Mouse (Mus musculus): ENCODE results near the gene C1qtnf2. TPM values are rescaled to one million over a fixed set of nuclear protein-coding genes. Genes with fewer than 3 reads are reported as not detected.

C1qtnf2 gene
- polyA plus RNA-seq, 1 experiment = not detected

DNA sequence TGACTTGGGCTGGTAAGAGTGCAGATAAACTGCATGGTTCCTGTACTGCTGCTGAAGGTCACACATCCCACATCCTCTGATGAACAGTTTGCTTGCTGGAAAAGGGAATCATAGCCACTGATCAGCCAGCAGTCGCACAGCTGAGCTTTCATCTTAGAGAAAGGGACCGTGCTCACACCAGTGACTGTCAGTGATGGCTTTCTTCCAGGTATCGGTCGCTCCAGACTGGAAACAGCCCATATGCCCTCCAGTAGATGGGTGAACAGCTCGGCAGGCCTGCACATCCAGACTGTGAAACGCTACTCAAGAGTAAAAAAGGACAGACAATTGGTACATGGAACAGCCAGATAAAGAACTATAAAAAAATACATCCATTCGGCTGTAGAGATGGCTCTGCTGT, 31.1 kb downstream of the C1qtnf2 start:
- Histone ChIP-seq H3K4me3 (ENCODE audit: low read depth, low read length) (no peak overlapping the region), H3K27me3 (ENCODE audit: control insufficient read depth, insufficient read depth, low read length, poor library complexity, severe bottlenecking) (no peaks in the 10 kb centered on the region), H3K9me3 (replicated peaks; ENCODE audit: control insufficient read depth, insufficient read depth, low read length, poor library complexity, severe bottlenecking) (no peaks in the 10 kb centered on the region), H3K4me1 (ENCODE audit: control insufficient read depth, insufficient read depth, low read length) (no peaks in the 10 kb centered on the region), H3K27ac (ENCODE audit: insufficient read depth, low read length) (no peak overlapping the region), H3K9ac (ENCODE audit: low read depth, poor library complexity, severe bottlenecking) (no peak overlapping the region), H3K36me3 (ENCODE audit: control insufficient read depth, insufficient read depth, low read length, poor library complexity, severe bottlenecking) (no peaks in the 10 kb centered on the region)
- TF ChIP-seq CTCF (IDR thresholded peaks at IDR 0.05; ENCODE audit: low read depth, low read length) (no peak), EP300 (IDR thresholded peaks at IDR 0.05; ENCODE audit: insufficient read depth, low read depth, low read length) (no peak), POLR2A (IDR thresholded peaks at IDR 0.05; ENCODE audit: insufficient read depth, low read length) (no peak)

DNA sequence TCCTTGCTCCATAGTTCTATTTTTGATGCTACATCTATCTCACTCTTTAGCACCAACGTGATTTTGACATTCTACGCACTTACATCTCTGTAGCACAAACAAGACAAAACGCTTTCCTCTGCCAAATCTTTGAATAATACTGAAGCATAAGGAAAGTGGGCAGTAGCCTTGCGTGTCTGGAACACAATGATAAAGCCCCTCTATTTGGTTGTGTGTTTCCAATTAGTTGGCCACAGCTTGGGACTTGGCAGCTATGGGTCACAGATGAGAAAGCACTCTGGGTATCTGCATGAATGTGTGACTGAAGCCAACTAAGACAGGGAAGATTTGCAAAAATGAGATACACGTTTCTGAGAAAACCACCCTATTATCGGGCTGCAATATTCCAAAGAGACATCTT, 33.9 kb downstream of the C1qtnf2 start:
- Histone ChIP-seq H3K27ac (ENCODE audit: insufficient read depth, low read length) (no peak overlapping the region), H3K9me3 (replicated peaks; ENCODE audit: control insufficient read depth, insufficient read depth, low read length, poor library complexity, severe bottlenecking) (no peaks in the 10 kb centered on the region), H3K36me3 (ENCODE audit: control insufficient read depth, insufficient read depth, low read length, poor library complexity, severe bottlenecking) (no peaks in the 10 kb centered on the region), H3K4me3 (ENCODE audit: low read depth, low read length) (no peak overlapping the region), H3K27me3 (ENCODE audit: control insufficient read depth, insufficient read depth, low read length, poor library complexity, severe bottlenecking) (no peaks in the 10 kb centered on the region), H3K4me1 (ENCODE audit: control insufficient read depth, insufficient read depth, low read length) (peaks cover 4% of the 10 kb centered on the region), H3K9ac (ENCODE audit: low read depth, poor library complexity, severe bottlenecking) (no peak overlapping the region)
- TF ChIP-seq EP300 (IDR thresholded peaks at IDR 0.05; ENCODE audit: insufficient read depth, low read depth, low read length) (no peak), CTCF (IDR thresholded peaks at IDR 0.05; ENCODE audit: low read depth, low read length) (no peak), POLR2A (IDR thresholded peaks at IDR 0.05; ENCODE audit: insufficient read depth, low read length) (no peak)

DNA sequence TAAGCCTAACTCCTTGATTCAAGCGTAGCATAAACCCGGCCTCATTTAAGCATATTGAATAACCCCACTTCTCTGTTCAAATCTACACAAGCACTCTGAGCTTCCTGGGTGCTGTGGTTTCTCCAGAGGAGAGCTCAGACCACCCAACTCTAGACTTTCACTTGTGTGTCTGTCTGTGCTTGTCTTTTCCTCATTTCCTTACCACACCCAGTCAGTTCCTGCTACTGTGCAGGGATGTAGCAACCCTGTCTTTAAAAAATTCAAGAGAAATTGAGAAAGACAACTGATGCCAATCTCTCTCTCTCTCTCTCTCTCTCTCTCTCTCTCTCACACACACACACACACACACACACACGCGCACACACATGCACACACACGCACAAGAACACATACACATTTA, 35.8 kb downstream of the C1qtnf2 start:
- no peaks in the 10 kb centered on the region for H3K9me3 ChIP-seq (replicated peaks; ENCODE audit: control insufficient read depth, insufficient read depth, low read length, poor library complexity, severe bottlenecking)
- TF ChIP-seq POLR2A (IDR thresholded peaks at IDR 0.05; ENCODE audit: insufficient read depth, low read length) = no peak
- no peak for TF ChIP-seq EP300 (IDR thresholded peaks at IDR 0.05; ENCODE audit: insufficient read depth, low read depth, low read length)
- TF ChIP-seq CTCF (IDR thresholded peaks at IDR 0.05; ENCODE audit: low read depth, low read length) = no peak

DNA sequence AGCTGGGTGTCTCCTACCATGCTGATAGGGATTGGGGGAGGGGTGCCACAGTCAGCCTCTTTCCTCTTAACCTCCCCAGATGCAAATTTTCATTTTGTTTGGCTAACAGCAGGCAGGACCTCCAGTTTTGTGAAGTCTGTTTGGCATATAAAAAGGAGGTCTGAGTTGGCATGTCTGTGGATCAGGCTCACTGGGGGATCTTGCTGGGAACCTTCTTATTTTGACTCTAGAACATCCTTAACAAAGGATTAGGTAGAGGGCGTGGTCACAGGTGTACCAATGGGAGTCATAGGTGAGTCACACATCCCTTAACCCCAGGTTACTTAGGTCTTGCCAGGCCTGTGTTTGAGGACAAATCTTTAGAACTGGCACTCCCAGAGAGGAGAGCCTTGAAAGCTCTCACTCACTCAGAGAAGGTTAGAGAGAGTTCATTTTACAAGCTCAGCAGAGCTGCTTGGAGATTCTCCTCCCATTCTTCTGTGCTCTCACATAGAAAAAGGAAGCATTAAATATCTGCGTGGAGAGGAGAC, 38.6 kb downstream of the C1qtnf2 start:
- Histone ChIP-seq H3K9ac (ENCODE audit: low read depth, poor library complexity, severe bottlenecking) (no peak overlapping the region), H3K27me3 (ENCODE audit: control insufficient read depth, insufficient read depth, low read length, poor library complexity, severe bottlenecking) (no peaks in the 10 kb centered on the region), H3K9me3 (replicated peaks; ENCODE audit: control insufficient read depth, insufficient read depth, low read length, poor library complexity, severe bottlenecking) (no peaks in the 10 kb centered on the region), H3K4me1 (ENCODE audit: control insufficient read depth, insufficient read depth, low read length) (peaks cover 4% of the 10 kb centered on the region), H3K27ac (ENCODE audit: insufficient read depth, low read length) (no peak overlapping the region), H3K36me3 (ENCODE audit: control insufficient read depth, insufficient read depth, low read length, poor library complexity, severe bottlenecking) (no peaks in the 10 kb centered on the region), H3K4me3 (ENCODE audit: low read depth, low read length) (no peak overlapping the region)
- no peak for TF ChIP-seq EP300 (IDR thresholded peaks at IDR 0.05; ENCODE audit: insufficient read depth, low read depth, low read length)
- no peak for TF ChIP-seq POLR2A (IDR thresholded peaks at IDR 0.05; ENCODE audit: insufficient read depth, low read length)
- TF ChIP-seq CTCF (IDR thresholded peaks at IDR 0.05; ENCODE audit: low read depth, low read length) = no peak

More for the DNA sequence above, 35.8 kb downstream of the C1qtnf2 start:
- Histone ChIP-seq H3K4me3 (ENCODE audit: low read depth, low read length) (no peak overlapping the region), H3K4me1 (ENCODE audit: control insufficient read depth, insufficient read depth, low read length) (peaks cover 4% of the 10 kb centered on the region), H3K36me3 (ENCODE audit: control insufficient read depth, insufficient read depth, low read length, poor library complexity, severe bottlenecking) (no peaks in the 10 kb centered on the region), H3K27ac (ENCODE audit: insufficient read depth, low read length) (no peak overlapping the region), H3K27me3 (ENCODE audit: control insufficient read depth, insufficient read depth, low read length, poor library complexity, severe bottlenecking) (no peaks in the 10 kb centered on the region), H3K9ac (ENCODE audit: low read depth, poor library complexity, severe bottlenecking) (no peak overlapping the region)

DNA sequence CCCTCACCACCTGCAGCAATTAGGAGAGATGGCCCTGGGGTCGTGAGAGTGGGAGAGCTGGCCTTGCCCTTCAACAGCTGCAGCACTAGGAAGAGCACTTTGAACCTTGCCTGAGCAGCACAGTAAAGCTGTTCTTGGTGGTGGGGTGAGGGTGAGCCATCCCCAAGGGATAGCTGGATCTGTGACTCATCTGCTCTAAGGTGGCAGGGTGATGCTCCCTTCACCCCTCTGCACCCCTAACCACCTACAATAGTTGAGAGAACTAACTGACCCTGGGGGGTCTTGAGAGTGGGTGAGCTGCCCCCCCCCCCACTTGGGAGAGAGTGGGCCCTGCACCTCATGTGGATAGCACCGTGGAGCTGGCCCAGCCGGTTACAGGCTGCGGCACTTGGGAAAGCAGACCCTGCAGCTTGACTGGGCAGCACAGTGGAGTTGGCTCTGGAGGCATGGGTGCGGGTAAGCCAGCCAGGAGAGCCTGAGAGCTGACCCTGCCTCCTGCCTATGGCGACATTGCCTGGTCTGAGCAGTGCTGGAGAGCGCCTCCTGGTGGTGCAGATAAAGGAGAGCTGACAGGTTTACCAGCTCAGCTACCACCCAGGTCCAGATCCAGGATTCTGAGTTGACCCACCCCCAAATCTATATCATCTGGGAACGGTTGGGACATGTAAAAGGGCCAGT, 42.4 kb downstream of the C1qtnf2 start:
- Histone ChIP-seq H3K9me3 (replicated peaks; ENCODE audit: control insufficient read depth, insufficient read depth, low read length, poor library complexity, severe bottlenecking) (no peaks in the 10 kb centered on the region), H3K27ac (ENCODE audit: insufficient read depth, low read length) (no peak overlapping the region), H3K4me3 (ENCODE audit: low read depth, low read length) (no peak overlapping the region), H3K36me3 (ENCODE audit: control insufficient read depth, insufficient read depth, low read length, poor library complexity, severe bottlenecking) (no peaks in the 10 kb centered on the region), H3K9ac (ENCODE audit: low read depth, poor library complexity, severe bottlenecking) (no peak overlapping the region), H3K27me3 (ENCODE audit: control insufficient read depth, insufficient read depth, low read length, poor library complexity, severe bottlenecking) (no peaks in the 10 kb centered on the region), H3K4me1 (ENCODE audit: control insufficient read depth, insufficient read depth, low read length) (peaks cover 4% of the 10 kb centered on the region)
- TF ChIP-seq POLR2A (IDR thresholded peaks at IDR 0.05; ENCODE audit: insufficient read depth, low read length) (no peak), CTCF (IDR thresholded peaks at IDR 0.05; ENCODE audit: low read depth, low read length) (peak; percentile 94), EP300 (IDR thresholded peaks at IDR 0.05; ENCODE audit: insufficient read depth, low read depth, low read length) (no peak)

DNA sequence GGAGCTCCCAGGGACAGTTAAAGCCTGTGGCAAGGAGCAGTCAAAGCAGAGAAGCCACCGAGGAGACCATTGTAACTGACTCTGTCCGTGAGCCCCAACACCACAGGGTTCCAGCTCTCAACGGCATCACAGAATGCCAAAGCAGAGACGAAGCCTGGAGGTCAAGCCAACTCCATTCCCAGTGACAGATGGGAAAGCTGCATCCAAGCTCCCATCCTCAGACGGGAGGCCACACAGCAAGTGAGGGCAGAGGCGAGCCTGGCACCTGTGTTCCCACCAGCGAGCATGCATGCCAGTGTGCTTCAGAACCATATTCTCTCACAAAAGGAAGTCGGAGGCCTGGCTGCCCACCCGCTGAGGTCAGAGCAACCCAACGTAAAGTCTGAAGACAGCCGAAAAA, 43.6 kb downstream of the C1qtnf2 start:
- Histone ChIP-seq H3K9me3 (replicated peaks; ENCODE audit: control insufficient read depth, insufficient read depth, low read length, poor library complexity, severe bottlenecking) (no peaks in the 10 kb centered on the region), H3K4me3 (ENCODE audit: low read depth, low read length) (no peak overlapping the region), H3K4me1 (ENCODE audit: control insufficient read depth, insufficient read depth, low read length) (no peaks in the 10 kb centered on the region), H3K9ac (ENCODE audit: low read depth, poor library complexity, severe bottlenecking) (no peak overlapping the region), H3K27me3 (ENCODE audit: control insufficient read depth, insufficient read depth, low read length, poor library complexity, severe bottlenecking) (no peaks in the 10 kb centered on the region), H3K27ac (ENCODE audit: insufficient read depth, low read length) (no peak overlapping the region), H3K36me3 (ENCODE audit: control insufficient read depth, insufficient read depth, low read length, poor library complexity, severe bottlenecking) (no peaks in the 10 kb centered on the region)
- TF ChIP-seq POLR2A (IDR thresholded peaks at IDR 0.05; ENCODE audit: insufficient read depth, low read length) (no peak), CTCF (IDR thresholded peaks at IDR 0.05; ENCODE audit: low read depth, low read length) (no peak), EP300 (IDR thresholded peaks at IDR 0.05; ENCODE audit: insufficient read depth, low read depth, low read length) (no peak)

All from ES-Bruce4 (cell line).